Mouse (Mus musculus) liver, embryonic 12.5 days (tissue): Measurements from ENCODE around the gene Tgfb3. TPM values are rescaled to one million over a fixed set of nuclear protein-coding genes. Genes with fewer than 3 reads are reported as not detected.

Source experiments
- ATAC-seq: fragments of 200-750 bp; cut with Nextera tagmentation; 2 replicates; pipeline ENCODE4 v1.8.0; 2017; ENCODE audit warnings: moderate number of reproducible peaks, mild to moderate bottlenecking, moderate library complexity
- H3K27ac ChIP-seq: fragments of 300-500 bp; sonication (generic); 2 replicates; pipeline ENCODE4 v1.5.1; 2016; ENCODE audit warnings: mild to moderate bottlenecking
- H3K27me3 ChIP-seq: fragments of 300-500 bp; sonication (generic); replicated peaks from 2 replicates; pipeline ENCODE4 v1.6.1; 2016; ENCODE audit warnings: mild to moderate bottlenecking, moderate library complexity
- H3K36me3 ChIP-seq: fragments of 300-500 bp; sonication (generic); 2 replicates; pipeline ENCODE4 v1.6.1; 2016; ENCODE audit warnings: mild to moderate bottlenecking, moderate library complexity
- H3K4me1 ChIP-seq: fragments of 300-500 bp; sonication (generic); 2 replicates; pipeline ENCODE4 v1.6.1; 2016
- H3K4me2 ChIP-seq: fragments of 300-500 bp; sonication (generic); 2 replicates; pipeline ENCODE4 v1.6.1; 2016; ENCODE audit warnings: mild to moderate bottlenecking, moderate library complexity
- H3K4me3 ChIP-seq: fragments of 300-500 bp; sonication (generic); 2 replicates; pipeline ENCODE4 v1.5.1; 2016; ENCODE audit warnings: mild to moderate bottlenecking, moderate library complexity
- H3K9ac ChIP-seq: fragments of 300-500 bp; sonication (generic); 2 replicates; pipeline ENCODE4 v1.6.1; 2016; ENCODE audit warnings: mild to moderate bottlenecking, moderate library complexity
- H3K9me3 ChIP-seq: fragments of 300-500 bp; sonication (generic); replicated peaks from 2 replicates; pipeline ENCODE4 v1.6.1; 2016; ENCODE audit warnings: mild to moderate bottlenecking, moderate library complexity
- WGBS: fragments of 180-500 bp; shearing (Covaris S2); methylation state at CpG from one replicate; pipeline ENCODE4 v1.1.7; 2016; ENCODE audit not compliant: insufficient replicate concordance; 5-methylcytosine and 5-hydroxymethylcytosine counted together
- polyA plus RNA-seq: library from polyadenylated mRNA; unstranded; fragments of >200 nt; fragmentation: Nextera tagmentation; extraction: Ambion mirVana; gene quantifications from 2 replicates; pipeline ENCODE4 v1.2.1, GENCODE M21; 2016

The Tgfb3 gene
- polyA plus RNA-seq, 1 experiment from 2014 or later, result 6.1 TPM

GRCm38 (mm10) chr12:86024426-86024825 lies 54.4 kb downstream of the Tgfb3 start:
- H3K4me2 ChIP-seq, result no peak overlapping the region

DNA sequence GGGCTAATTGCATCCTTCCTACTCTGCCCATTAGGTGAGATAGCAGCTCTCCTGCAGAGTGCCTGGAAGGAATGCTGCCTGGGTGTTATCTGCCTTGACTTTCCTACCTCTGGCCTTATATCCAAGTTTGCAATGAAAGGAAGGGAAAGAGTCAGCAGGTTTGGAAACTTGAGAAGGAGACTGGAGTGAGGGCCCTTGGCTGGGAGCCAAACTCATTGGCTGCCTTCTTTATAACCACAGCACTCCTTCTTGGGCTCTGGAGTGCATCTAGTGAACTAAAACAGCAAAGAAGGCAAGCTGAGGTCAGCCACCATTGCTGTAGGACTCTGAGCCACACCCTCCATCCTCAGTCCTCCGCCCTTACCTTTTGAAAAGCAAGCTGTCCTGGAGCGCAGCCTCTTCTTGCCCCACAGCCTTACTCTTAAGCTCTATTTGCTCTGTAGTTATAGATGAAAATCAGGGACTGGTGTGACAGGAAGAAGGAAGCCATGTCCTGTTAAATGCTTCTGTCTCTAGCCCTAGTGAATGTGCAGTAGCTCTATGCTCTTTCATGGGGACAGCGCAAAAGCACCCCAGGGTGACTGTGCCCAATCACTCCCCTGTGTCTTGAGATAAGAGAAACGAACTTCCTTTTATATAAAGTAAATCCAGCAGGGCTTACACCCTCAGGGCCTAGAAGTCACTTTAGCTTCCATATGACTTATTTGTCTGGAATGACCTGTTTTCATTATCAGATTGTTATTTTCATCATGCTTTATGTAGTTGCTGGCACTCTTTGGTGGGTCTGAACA lies 55.6 kb downstream of the Tgfb3 start:
- 77% methylated on average over 4 of the region's 4 CpGs for WGBS
- Histone ChIP-seq H3K27ac (no peak overlapping the region), H3K36me3 (0 out of 2 replicates have a peak, but pooled peaks cover 4% of the 10 kb centered on the region), H3K4me1 (no peaks in the 10 kb centered on the region), H3K4me2 (no peak overlapping the region), H3K9ac (no peak overlapping the region), H3K4me3 (no peak overlapping the region), H3K27me3 (no peaks in the 10 kb centered on the region), H3K9me3 (no peaks in the 10 kb centered on the region)
- ATAC-seq, result no peak

More at GRCm38 (mm10) chr12:86024426-86024825, 54.4 kb downstream of the Tgfb3 start:
- Histone ChIP-seq H3K27me3 (no peaks in the 10 kb centered on the region), H3K4me3 (no peak overlapping the region), H3K9ac (no peak overlapping the region), H3K4me1 (no peaks in the 10 kb centered on the region), H3K27ac (no peak overlapping the region), H3K36me3 (0 out of 2 replicates have a peak, but pooled peaks cover 4% of the 10 kb centered on the region), H3K9me3 (no peaks in the 10 kb centered on the region)
- WGBS, result 61% methylated on average over 4 of the region's 4 CpGs
- ATAC-seq, result no peak

- 66% methylated on average over 9 of the region's 9 CpGs for WGBS
- no peaks in the 10 kb centered on the region for H3K4me1 ChIP-seq
- no peaks in the 10 kb centered on the region for H3K9me3 ChIP-seq
- ATAC-seq, result no peak
- H3K36me3 ChIP-seq, result 0 out of 2 replicates have a peak, but pooled peaks cover 4% of the 10 kb centered on the region
- no peak overlapping the region for H3K4me2 ChIP-seq
- H3K27me3 ChIP-seq, result no peaks in the 10 kb centered on the region
- H3K9ac ChIP-seq, result no peak overlapping the region
- H3K27ac ChIP-seq, result no peak overlapping the region; the same call in 1 of the 2 replicates
- H3K4me3 ChIP-seq, result no peak overlapping the region
Observed at GRCm38 (mm10) chr12:86022282-86022984, 56.4 kb downstream of the Tgfb3 start.

- no peak overlapping the region for H3K9ac ChIP-seq
- no peak overlapping the region for H3K4me2 ChIP-seq
- no peaks in the 10 kb centered on the region for H3K27me3 ChIP-seq
- no peaks in the 10 kb centered on the region for H3K9me3 ChIP-seq
- H3K36me3 ChIP-seq, result 0 out of 2 replicates have a peak, but pooled peaks cover 4% of the 10 kb centered on the region
- peaks cover 4% of the 10 kb centered on the region; the same call in 1 of the 2 replicates for H3K4me1 ChIP-seq
- no peak overlapping the region for H3K27ac ChIP-seq
- H3K4me3 ChIP-seq, result no peak overlapping the region
- ATAC-seq, result no peak
- 79% methylated on average over 6 of the region's 6 CpGs for WGBS
Observed at GRCm38 (mm10) chr12:86021583-86021982, 57.3 kb downstream of the Tgfb3 start.

DNA sequence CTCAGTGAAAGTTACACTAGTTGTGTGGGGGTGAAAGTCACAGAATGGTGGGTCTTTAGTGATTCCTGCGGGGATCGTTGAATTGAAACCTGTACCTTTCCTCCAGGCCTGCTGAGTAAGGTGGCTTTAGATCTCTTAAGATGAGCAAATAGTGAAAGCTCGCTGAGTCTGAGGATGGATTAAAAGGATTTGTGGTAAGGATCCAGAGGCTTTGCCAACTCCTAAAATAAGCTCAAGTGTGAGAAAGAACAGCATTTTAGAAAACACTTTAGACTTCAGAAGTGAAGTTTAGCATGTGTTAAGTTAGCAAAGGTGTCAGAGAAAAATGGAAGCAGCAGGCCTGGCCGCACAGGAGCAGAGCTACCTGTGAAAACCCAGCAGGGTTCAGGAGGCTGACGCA lies 61.5 kb downstream of the Tgfb3 start:
- Histone ChIP-seq H3K4me1 (peaks cover 4% of the 10 kb centered on the region; the same call in 1 of the 2 replicates), H3K27me3 (no peaks in the 10 kb centered on the region), H3K36me3 (peaks cover 11% of the 10 kb centered on the region; the same call in 1 of the 2 replicates), H3K4me2 (no peak overlapping the region), H3K4me3 (no peak overlapping the region), H3K9me3 (no peaks in the 10 kb centered on the region), H3K9ac (no peak overlapping the region), H3K27ac (no peak overlapping the region)
- 82% methylated on average over 5 of the region's 5 CpGs for WGBS
- no peak for ATAC-seq

DNA sequence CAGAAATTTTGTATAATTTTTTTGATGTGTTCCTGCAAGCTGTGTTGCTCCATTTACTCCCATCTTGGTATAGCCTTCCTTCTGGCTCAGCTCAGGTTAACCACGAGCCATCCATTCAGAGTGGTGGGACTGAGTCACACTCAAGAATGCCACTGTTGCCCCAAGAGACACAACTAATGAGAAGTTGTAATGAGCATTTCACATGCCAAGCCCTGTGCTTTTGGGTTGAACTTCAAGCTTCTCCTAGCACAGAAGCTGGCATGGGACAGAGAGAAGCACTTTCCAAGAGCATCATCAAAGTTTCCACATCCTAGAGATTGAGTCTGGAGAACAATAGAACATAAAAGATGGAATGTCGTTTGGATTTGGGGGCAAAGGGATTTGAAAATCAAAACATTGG lies 63.7 kb downstream of the Tgfb3 start:
- WGBS, result 68% methylated on average over 2 of the region's 2 CpGs
- H3K36me3 ChIP-seq, result peaks cover 11% of the 10 kb centered on the region; the same call in 1 of the 2 replicates
- H3K27me3 ChIP-seq, result no peaks in the 10 kb centered on the region
- no peak overlapping the region for H3K9ac ChIP-seq
- H3K4me2 ChIP-seq, result no peak overlapping the region
- no peak overlapping the region for H3K4me3 ChIP-seq
- H3K4me1 ChIP-seq, result peaks cover 4% of the 10 kb centered on the region; the same call in 1 of the 2 replicates
- no peaks in the 10 kb centered on the region for H3K9me3 ChIP-seq
- H3K27ac ChIP-seq, result no peak overlapping the region
- ATAC-seq, result no peak

GRCm38 (mm10) chr12:86014621-86015020 lies 64.2 kb downstream of the Tgfb3 start:
- 65% methylated on average over 3 of the region's 3 CpGs for WGBS
- ATAC-seq, result no peak
- H3K27ac ChIP-seq, result no peak overlapping the region
- H3K27me3 ChIP-seq, result no peaks in the 10 kb centered on the region
- H3K36me3 ChIP-seq, result peaks cover 11% of the 10 kb centered on the region; the same call in 1 of the 2 replicates
- H3K9me3 ChIP-seq, result no peaks in the 10 kb centered on the region
- H3K9ac ChIP-seq, result no peak overlapping the region
- no peak overlapping the region for H3K4me2 ChIP-seq
- peaks cover 4% of the 10 kb centered on the region; the same call in 1 of the 2 replicates for H3K4me1 ChIP-seq
- no peak overlapping the region for H3K4me3 ChIP-seq

DNA sequence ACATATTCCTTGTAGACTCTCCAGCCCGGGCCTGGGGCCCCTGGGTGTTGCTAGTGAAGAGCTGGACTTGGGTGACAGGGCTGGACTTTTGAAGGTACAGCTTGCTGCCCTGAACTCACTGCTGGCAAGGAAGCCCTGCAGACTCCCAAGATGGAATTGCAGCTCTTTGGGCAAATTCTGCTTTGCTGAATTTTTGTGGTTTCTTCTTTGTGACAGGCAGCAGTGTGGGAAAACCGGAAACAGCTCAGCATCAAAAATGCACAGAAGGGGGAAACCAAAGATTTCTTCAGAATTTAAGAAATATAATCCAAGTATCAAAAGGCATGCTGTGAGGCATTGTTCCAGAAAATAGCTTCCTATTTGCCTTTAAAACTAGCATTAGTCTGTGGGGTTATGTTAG lies 64.7 kb downstream of the Tgfb3 start:
- 68% methylated on average over 2 of the region's 2 CpGs for WGBS

GRCm38 (mm10) chr12:86012195-86012594 lies 66.6 kb downstream of the Tgfb3 start:
- H3K36me3 ChIP-seq, result peaks cover 11% of the 10 kb centered on the region; the same call in 1 of the 2 replicates
- no peak for ATAC-seq
- H3K4me1 ChIP-seq, result peaks cover 4% of the 10 kb centered on the region; the same call in 1 of the 2 replicates
- H3K4me3 ChIP-seq, result no peak overlapping the region
- no peaks in the 10 kb centered on the region for H3K27me3 ChIP-seq
- H3K4me2 ChIP-seq, result no peak overlapping the region
- no peak overlapping the region for H3K9ac ChIP-seq
- no peaks in the 10 kb centered on the region for H3K9me3 ChIP-seq
- H3K27ac ChIP-seq, result no peak overlapping the region
- 86% methylated on average over 2 of the region's 2 CpGs for WGBS

More for the DNA sequence above, 64.7 kb downstream of the Tgfb3 start:
- no peak overlapping the region for H3K4me2 ChIP-seq
- no peaks in the 10 kb centered on the region for H3K27me3 ChIP-seq
- no peak overlapping the region for H3K4me3 ChIP-seq
- no peaks in the 10 kb centered on the region for H3K9me3 ChIP-seq
- peaks cover 11% of the 10 kb centered on the region; the same call in 1 of the 2 replicates for H3K36me3 ChIP-seq
- H3K4me1 ChIP-seq, result peaks cover 4% of the 10 kb centered on the region; the same call in 1 of the 2 replicates
- H3K27ac ChIP-seq, result no peak overlapping the region
- ATAC-seq, result no peak
- H3K9ac ChIP-seq, result no peak overlapping the region

GRCm38 (mm10) chr12:86010656-86011055 lies 68.2 kb downstream of the Tgfb3 start:
- Histone ChIP-seq H3K9ac (no peak overlapping the region), H3K4me3 (no peak overlapping the region), H3K4me1 (no peaks in the 10 kb centered on the region), H3K27ac (no peak overlapping the region), H3K36me3 (peaks cover 11% of the 10 kb centered on the region; the same call in 1 of the 2 replicates), H3K27me3 (no peaks in the 10 kb centered on the region), H3K9me3 (no peaks in the 10 kb centered on the region), H3K4me2 (no peak overlapping the region)
- no peak for ATAC-seq
- 82% methylated on average over 5 of the region's 5 CpGs for WGBS

GRCm38 (mm10) chr12:86007377-86007776 lies 71.5 kb downstream of the Tgfb3 start:
- Histone ChIP-seq H3K9me3 (no peaks in the 10 kb centered on the region), H3K4me1 (0 out of 2 replicates have a peak, but pooled peaks cover 4% of the 10 kb centered on the region), H3K4me2 (no peak overlapping the region), H3K27me3 (no peaks in the 10 kb centered on the region), H3K27ac (no peak overlapping the region), H3K9ac (no peak overlapping the region), H3K36me3 (no peaks in the 10 kb centered on the region), H3K4me3 (no peak overlapping the region)
- ATAC-seq, result no peak
- 57% methylated on average over 3 of the region's 3 CpGs for WGBS
